ENCODE assay signal across 26 mouse cellular contexts in genomic region chr13:59966535-59967255, GRCm38 (mm10).
DNase-seq lines count a peak whose midpoint lies in the region; ATAC-seq and TF ChIP-seq lines count a peak whose summit lies in the region.
"Had no signal": no experiment of that assay in that cellular context is flagged by ENCODE, and none has a peak within 500 bp of the region (broad histone marks: within the 10 kb centered on the region; RNA-seq: fewer than 3 reads in every experiment).

No protein-coding gene starts in this region.

- no peak for TF ChIP-seq CTCF in kidney, postnatal 0 days (IDR thresholded peaks at IDR 0.05; ENCODE audit: low read depth)
- TF ChIP-seq CTCF in Patski (IDR thresholded peaks at IDR 0.05), result no peak

- H3K9ac ChIP-seq in forebrain, embryonic 11.5 days (ENCODE audit: low read length), result no peak overlapping the region
- no peak overlapping the region for H3K9ac ChIP-seq in kidney, postnatal 0 days (ENCODE audit: low read depth, low read length)
- H3K9ac ChIP-seq: embryonic facial prominence, embryonic 12.5 days; heart, embryonic 12.5 days; liver, embryonic 14.5 days; lung, embryonic 14.5 days; midbrain, embryonic 13.5 days had no signal

- H3K4me2 ChIP-seq in forebrain, embryonic 11.5 days (ENCODE audit: low read depth, low read length, severe bottlenecking), result no peak overlapping the region
- no peak overlapping the region for H3K4me2 ChIP-seq in kidney, postnatal 0 days (ENCODE audit: low read length)
- H3K4me2 ChIP-seq: embryonic facial prominence, embryonic 12.5 days; heart, embryonic 12.5 days; lung, embryonic 14.5 days; midbrain, embryonic 13.5 days had no signal

- CTCF ChIA-PET in Patski (lab: Charles Lee), result interaction anchor here (0.8 to 1.8 kb wide), 7 partner anchors 16 to 398 kb away, joined by 3 to 6 read pairs (median 3); no protein-coding TSS in a partner anchor

- H3K4me1 ChIP-seq in forebrain, embryonic 10.5 days, result peaks cover 45% of the 10 kb centered on the region
- peaks cover 21% of the 10 kb centered on the region for H3K4me1 ChIP-seq in forebrain, embryonic 11.5 days (replicated peaks; ENCODE audit: control insufficient read depth, insufficient read depth, low read length)
- peaks cover 9% of the 10 kb centered on the region; the same call in 1 of the 2 replicates for H3K4me1 ChIP-seq in kidney, postnatal 0 days (replicated peaks; ENCODE audit: insufficient read depth, low read length)
- H3K4me1 ChIP-seq in limb, embryonic 10.5 days, result peaks cover 56% of the 10 kb centered on the region

- no peaks in the 10 kb centered on the region for H3K9me3 ChIP-seq in forebrain, embryonic 10.5 days
- H3K9me3 ChIP-seq in forebrain, embryonic 11.5 days (ENCODE audit: control insufficient read depth, low read length), result no peaks in the 10 kb centered on the region
- no peaks in the 10 kb centered on the region for H3K9me3 ChIP-seq in kidney, postnatal 0 days (replicated peaks; ENCODE audit: low read length)
- no peaks in the 10 kb centered on the region for H3K9me3 ChIP-seq in limb, embryonic 10.5 days (replicated peaks)
- H3K9me3 ChIP-seq: embryonic facial prominence, embryonic 12.5 days; heart, embryonic 12.5 days; hindbrain, embryonic 10.5 days; midbrain, embryonic 13.5 days had no signal

- ATAC-seq in forebrain, embryonic 11.5 days (replicated peaks; ENCODE audit: low FRiP score), result no peak
- no peak for ATAC-seq in kidney, postnatal 0 days (replicated peaks; ENCODE audit: low FRiP score, low read depth)
- peak; percentile 76 for ATAC-seq in Patski
- ATAC-seq: CD4-positive, CD25-positive, alpha-beta regulatory T cell, adult 4 months; forebrain, embryonic 14.5 days; hindbrain, embryonic 16.5 days; midbrain, embryonic 13.5 days had no signal

- H3K36me3 ChIP-seq in forebrain, embryonic 10.5 days (replicated peaks), result no peaks in the 10 kb centered on the region
- no peaks in the 10 kb centered on the region for H3K36me3 ChIP-seq in forebrain, embryonic 11.5 days (ENCODE audit: control insufficient read depth, insufficient read depth, low read length)
- H3K36me3 ChIP-seq in kidney, postnatal 0 days (ENCODE audit: insufficient read depth, low read length), result no peaks in the 10 kb centered on the region
- no peaks in the 10 kb centered on the region for H3K36me3 ChIP-seq in limb, embryonic 10.5 days
- H3K36me3 ChIP-seq: embryonic facial prominence, embryonic 12.5 days; heart, embryonic 12.5 days; hindbrain, embryonic 10.5 days; midbrain, embryonic 13.5 days had no signal

- no peak for DNase-seq in forebrain, embryonic 10.5 days (ENCODE audit: extremely low spot score, low spot score)
- DNase-seq in forebrain, embryonic 11.5 days (ENCODE audit: low spot score), result no peak
- peak; percentile 73 for DNase-seq in kidney, postnatal 0 days (ENCODE audit: low spot score)
- no peak for DNase-seq in kidney, adult 18-20 months
- DNase-seq in Patski (ENCODE audit: low read depth, low spot score), result peak; percentile 69
- no peak for DNase-seq in limb, embryonic 10.5 days (ENCODE audit: low spot score)
- DNase-seq in urinary bladder, postnatal 10 days (ENCODE audit: low spot score), result no peak
- DNase-seq: adrenal gland, postnatal 25 days; cerebellum, adult 11 months; cerebellum, postnatal 25 days; heart, postnatal 10 days; kidney, postnatal 14 days; layer of hippocampus, postnatal 36 days; lung, embryonic 14.5 days; right cerebral cortex, postnatal 14 days; spleen, adult 18-20 months; thymus, adult 2 months had no signal

- peaks cover 31% of the 10 kb centered on the region for H3K27me3 ChIP-seq in forebrain, embryonic 10.5 days (ENCODE audit: poor library complexity, severe bottlenecking)
- no peaks in the 10 kb centered on the region for H3K27me3 ChIP-seq in forebrain, embryonic 11.5 days (ENCODE audit: control insufficient read depth, insufficient read depth, low read length)
- H3K27me3 ChIP-seq in kidney, postnatal 0 days (ENCODE audit: insufficient read depth, low read length), result no peaks in the 10 kb centered on the region
- no peaks in the 10 kb centered on the region for H3K27me3 ChIP-seq in Patski
- no peaks in the 10 kb centered on the region for H3K27me3 ChIP-seq in limb, embryonic 10.5 days (ENCODE audit: low read depth, poor library complexity, severe bottlenecking)
- H3K27me3 ChIP-seq: embryonic facial prominence, embryonic 12.5 days; heart, embryonic 12.5 days had no signal

- WGBS in forebrain, embryonic 10.5 days, result 94% methylated on average over 17 of the region's 17 CpGs
- WGBS in forebrain, embryonic 11.5 days, result 90% methylated on average over 17 of the region's 17 CpGs
- WGBS in kidney, postnatal 0 days, result 55% methylated on average over 17 of the region's 17 CpGs
- WGBS in limb, embryonic 10.5 days, result 84% methylated on average over 17 of the region's 17 CpGs

- in situ Hi-C loops in Patski (cut with MboI; ENCODE audit: low pct_unique_long_range_greater_than_20kb), result no loop called here

- POLR2A ChIA-PET in Patski (lab: Charles Lee), result interaction anchor here (0.6 to 1.3 kb wide), 4 partner anchors 23 to 477 kb away, joined by 3 to 7 read pairs (median 5); partner anchors contain the start of gene Gas1

- H3K27ac ChIP-seq in forebrain, embryonic 10.5 days, result peak overlapping the region; percentile 62; the same call in 1 of the 2 replicates
- no peak overlapping the region for H3K27ac ChIP-seq in forebrain, embryonic 11.5 days (ENCODE audit: low read depth, low read length)
- H3K27ac ChIP-seq in kidney, postnatal 0 days, result no peak overlapping the region
- H3K27ac ChIP-seq in limb, embryonic 10.5 days, result peak overlapping the region; percentile 61; the same call in 1 of the 2 replicates
- H3K27ac ChIP-seq: embryonic facial prominence, embryonic 12.5 days; hindbrain, embryonic 10.5 days; layer of hippocampus, adult 2 months; liver, embryonic 14.5 days; midbrain, embryonic 13.5 days had no signal

- H3K4me3 ChIP-seq in forebrain, embryonic 10.5 days, result no peak overlapping the region
- H3K4me3 ChIP-seq in forebrain, embryonic 11.5 days (ENCODE audit: low read depth, low read length), result no peak overlapping the region
- H3K4me3 ChIP-seq in kidney, postnatal 0 days (replicated peaks; ENCODE audit: low read depth, low read length), result no peak overlapping the region
- H3K4me3 ChIP-seq in limb, embryonic 10.5 days, result no peak overlapping the region
- H3K4me3 ChIP-seq: embryonic facial prominence, embryonic 12.5 days; heart, embryonic 12.5 days; hindbrain, embryonic 10.5 days; layer of hippocampus, adult 2 months; midbrain, embryonic 13.5 days had no signal

Comparison
In these comparisons a context has a peak if more than half of its experiments do, and no peak if none do; other contexts are left out.
1. DNase-seq: peak in kidney, postnatal 0 days (single experiment) and Patski (single experiment); none in forebrain, embryonic 10.5 days (single experiment), forebrain, embryonic 11.5 days (single experiment), kidney, adult 18-20 months (single experiment), limb, embryonic 10.5 days (single experiment) and urinary bladder, postnatal 10 days (single experiment).
2. H3K27ac ChIP-seq: peak in forebrain, embryonic 10.5 days (single experiment) and limb, embryonic 10.5 days (single experiment); none in forebrain, embryonic 11.5 days (single experiment) and kidney, postnatal 0 days (single experiment).